Mouse (Mus musculus) kidney, postnatal 0 days (tissue): Measurements from ENCODE around the gene Pou2f1. TPM values are rescaled to one million over a fixed set of nuclear protein-coding genes. Genes with fewer than 3 reads are reported as not detected.

Experiments used
- ATAC-seq: fragments of 200-750 bp; cut with Nextera tagmentation; replicated peaks from 2 replicates; pipeline ENCODE4 v1.8.0; 2017; ENCODE audit warnings: low read depth, moderate number of reproducible peaks, moderate TSS enrichment, moderate library complexity; ENCODE audit not compliant: low FRiP score
- DNase-seq: peaks from one replicate; pipeline ENCODE4 v3.0.0-alpha.2; 2016; ENCODE audit warnings: low spot score
- H3K27ac ChIP-seq: fragments of 300-500 bp; sonication (generic); 2 replicates; pipeline ENCODE4 v1.5.1; 2014; ENCODE audit warnings: mild to moderate bottlenecking
- H3K27me3 ChIP-seq: fragments of 300-500 bp; sonication (generic); 2 replicates; pipeline ENCODE4 v1.6.1; 2014; ENCODE audit warnings: low read length, mixed read lengths; ENCODE audit not compliant: insufficient read depth
- H3K36me3 ChIP-seq: fragments of 300-500 bp; sonication (generic); 2 replicates; pipeline ENCODE4 v1.6.1; 2014; ENCODE audit warnings: low read length, mixed read lengths; ENCODE audit not compliant: insufficient read depth
- H3K4me1 ChIP-seq: fragments of 300-500 bp; sonication (generic); replicated peaks from 2 replicates; pipeline ENCODE4 v1.6.1; 2014; ENCODE audit warnings: antibody characterized with exemption, low read length, mixed read lengths; ENCODE audit not compliant: insufficient read depth
- H3K4me2 ChIP-seq: fragments of 300-500 bp; sonication (generic); 2 replicates; pipeline ENCODE4 v1.6.1; 2014; ENCODE audit warnings: mild to moderate bottlenecking, low read length, moderate library complexity, mixed read lengths
- H3K4me3 ChIP-seq: fragments of 300-500 bp; sonication (generic); replicated peaks from 2 replicates; pipeline ENCODE4 v1.5.1; 2014; ENCODE audit warnings: low read depth, low read length
- H3K9ac ChIP-seq: fragments of 300-500 bp; sonication (generic); 2 replicates; pipeline ENCODE4 v1.6.1; 2014; ENCODE audit warnings: low read depth, low read length
- H3K9me3 ChIP-seq: fragments of 300-500 bp; sonication (generic); replicated peaks from 2 replicates; pipeline ENCODE4 v1.6.1; 2016; ENCODE audit warnings: low read length, inconsistent platforms, mixed read lengths
- CTCF ChIP-seq: IDR thresholded peaks from 2 replicates; pipeline ENCODE4 v1.5.1; 2016; ENCODE audit warnings: antibody characterized with exemption, low read depth, mild to moderate bottlenecking, moderate library complexity
- WGBS: fragments of 180-500 bp; shearing (Covaris S2); extraction: QIAGEN DNeasy Blood & Tissue Kit; methylation state at CpG from one replicate; pipeline ENCODE4 v1.1.7; 2014; 5-methylcytosine and 5-hydroxymethylcytosine counted together
- polyA plus RNA-seq: library from polyadenylated mRNA; unstranded; fragments of >200 nt; fragmentation: Nextera tagmentation; extraction: Ambion mirVana; gene quantifications from 2 replicates; pipeline ENCODE4 v1.2.1, GENCODE M21; 2015

Pou2f1 gene
- polyA plus RNA-seq, 1 experiment from 2014 or later, result 11.6 TPM

DNA sequence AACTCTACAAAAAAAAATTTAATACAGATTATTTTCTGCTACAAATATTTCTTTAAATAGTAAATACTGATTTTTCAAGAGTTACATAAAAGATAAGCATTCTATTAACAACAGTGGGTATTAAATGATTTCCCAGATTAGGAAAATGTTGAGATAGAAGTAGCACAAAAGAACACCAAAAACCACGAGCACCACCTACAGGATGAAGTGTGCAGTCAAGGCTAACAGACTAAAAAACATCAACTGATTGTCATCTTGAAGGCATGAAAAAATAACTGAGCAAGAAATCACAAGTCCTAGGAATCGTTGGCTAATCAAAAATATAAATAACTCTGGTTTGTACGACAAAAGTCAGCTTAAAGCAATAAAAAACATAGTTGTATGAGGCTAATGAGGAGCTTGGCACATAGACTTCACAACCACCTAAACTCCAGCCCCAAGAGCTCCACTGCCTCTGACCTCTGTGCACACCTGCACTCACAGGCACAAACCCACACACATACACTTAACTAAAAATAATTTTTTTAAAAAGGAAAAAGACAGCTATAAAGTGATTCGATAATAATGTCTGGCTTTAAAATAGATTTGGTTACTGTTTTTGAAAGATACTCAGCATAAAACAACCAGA, 35.3 kb downstream of the Pou2f1 start:
- no peak overlapping the region for H3K4me2 ChIP-seq
- ATAC-seq, result no peak
- DNase-seq, result peak; percentile 71
- H3K27ac ChIP-seq, result no peak overlapping the region
- H3K4me1 ChIP-seq, result no peaks in the 10 kb centered on the region
- WGBS, result 44% methylated on average over 4 of the region's 4 CpGs
- H3K36me3 ChIP-seq, result no peaks in the 10 kb centered on the region
- no peaks in the 10 kb centered on the region for H3K27me3 ChIP-seq
- no peak overlapping the region for H3K9ac ChIP-seq
- H3K9me3 ChIP-seq, result no peaks in the 10 kb centered on the region
- peak; percentile 87 for TF ChIP-seq CTCF
- no peak overlapping the region for H3K4me3 ChIP-seq

GRCm38 (mm10) chr1:165966156-165966914, 36.1 kb downstream of the Pou2f1 start:
- Histone ChIP-seq H3K9ac (no peak overlapping the region), H3K27me3 (no peaks in the 10 kb centered on the region), H3K27ac (no peak overlapping the region), H3K36me3 (no peaks in the 10 kb centered on the region), H3K9me3 (no peaks in the 10 kb centered on the region), H3K4me3 (no peak overlapping the region), H3K4me1 (no peaks in the 10 kb centered on the region), H3K4me2 (no peak overlapping the region)
- no peak for DNase-seq
- 88% methylated on average over 5 of the region's 5 CpGs for WGBS
- no peak for TF ChIP-seq CTCF
- no peak for ATAC-seq

- no peaks in the 10 kb centered on the region for H3K9me3 ChIP-seq
- H3K4me3 ChIP-seq, result no peak overlapping the region
- ATAC-seq (no peak), DNase-seq (no peak)
- H3K27me3 ChIP-seq, result no peaks in the 10 kb centered on the region
- no peaks in the 10 kb centered on the region for H3K4me1 ChIP-seq
- no peaks in the 10 kb centered on the region for H3K36me3 ChIP-seq
- no peak overlapping the region for H3K9ac ChIP-seq
- WGBS, result 70% methylated on average over 6 of the region's 6 CpGs
- no peak for TF ChIP-seq CTCF
- H3K4me2 ChIP-seq, result no peak overlapping the region
- H3K27ac ChIP-seq, result no peak overlapping the region
Observed at GRCm38 (mm10) chr1:165961676-165962364, 40.7 kb downstream of the Pou2f1 start.

DNA sequence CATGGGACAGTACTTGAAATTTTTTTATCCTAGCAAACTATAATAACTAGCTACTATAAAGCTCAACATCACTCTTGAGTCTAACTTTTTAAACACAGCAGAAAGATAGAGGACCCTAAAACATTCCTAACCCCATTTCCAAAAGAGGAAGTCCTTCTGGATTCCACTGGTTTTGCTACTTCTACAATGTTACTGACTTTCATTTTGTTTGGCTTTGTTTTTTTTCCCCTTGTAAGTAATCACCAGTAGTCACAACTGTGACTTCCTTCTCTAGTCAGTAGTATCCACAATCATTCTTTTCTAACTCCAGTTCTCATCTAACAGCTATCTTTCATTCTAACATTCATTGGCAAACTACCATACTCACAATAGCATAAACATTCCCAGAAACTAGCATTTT, 44.3 kb downstream of the Pou2f1 start:
- Histone ChIP-seq H3K4me1 (no peaks in the 10 kb centered on the region), H3K36me3 (no peaks in the 10 kb centered on the region), H3K27ac (no peak overlapping the region), H3K4me3 (no peak overlapping the region), H3K27me3 (no peaks in the 10 kb centered on the region), H3K9ac (no peak overlapping the region), H3K9me3 (no peaks in the 10 kb centered on the region), H3K4me2 (no peak overlapping the region)
- no peak for TF ChIP-seq CTCF
- ATAC-seq (no peak), DNase-seq (peak; percentile 11)

DNA sequence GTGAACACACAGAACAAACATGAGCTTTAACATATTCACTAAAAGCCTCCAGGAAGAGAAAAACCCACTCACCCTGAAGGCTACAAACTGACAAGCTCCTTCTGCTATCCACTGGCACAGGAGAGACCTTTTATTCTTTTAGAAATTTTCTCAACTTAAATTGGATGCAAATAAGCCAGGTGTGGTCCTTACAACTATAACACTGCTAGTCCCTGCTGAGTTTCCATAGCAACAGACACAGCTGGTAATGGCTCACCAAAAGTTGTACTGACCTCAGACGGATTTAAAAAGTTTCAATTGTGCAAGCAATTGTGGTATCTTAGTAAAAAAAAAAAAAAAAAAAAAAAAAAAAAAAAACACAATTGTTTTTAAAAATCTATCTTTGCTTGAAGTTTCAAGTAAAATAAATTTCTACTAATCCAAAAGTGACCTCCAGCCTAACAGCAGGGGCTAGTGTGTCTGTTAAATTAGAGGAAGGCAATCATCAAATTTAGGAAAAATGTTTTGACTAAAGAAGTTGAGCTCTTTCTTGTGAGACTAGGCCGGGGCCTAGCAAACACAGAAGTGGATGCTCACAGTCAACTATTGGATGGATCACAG, 54.2 kb downstream of the Pou2f1 start:
- 76% methylated on average over 2 of the region's 2 CpGs for WGBS
- no peak for TF ChIP-seq CTCF
- H3K36me3 ChIP-seq, result no peaks in the 10 kb centered on the region
- DNase-seq (no peak), ATAC-seq (no peak)
- H3K27me3 ChIP-seq, result no peaks in the 10 kb centered on the region
- no peak overlapping the region for H3K4me3 ChIP-seq
- H3K9ac ChIP-seq, result no peak overlapping the region
- no peaks in the 10 kb centered on the region for H3K9me3 ChIP-seq
- H3K27ac ChIP-seq, result no peak overlapping the region
- no peaks in the 10 kb centered on the region for H3K4me1 ChIP-seq
- H3K4me2 ChIP-seq, result no peak overlapping the region

- no peak overlapping the region for H3K27ac ChIP-seq
- H3K4me1 ChIP-seq, result no peaks in the 10 kb centered on the region
- H3K27me3 ChIP-seq, result no peaks in the 10 kb centered on the region
- 100% methylated on average over 1 of the region's 1 CpGs for WGBS
- TF ChIP-seq CTCF, result no peak
- H3K9ac ChIP-seq, result no peak overlapping the region
- no peak overlapping the region for H3K4me2 ChIP-seq
- no peak for ATAC-seq
- H3K9me3 ChIP-seq, result no peaks in the 10 kb centered on the region
- no peak overlapping the region for H3K4me3 ChIP-seq
- DNase-seq, result no peak
- H3K36me3 ChIP-seq, result no peaks in the 10 kb centered on the region
Observed at GRCm38 (mm10) chr1:165943270-165943669, 59.2 kb downstream of the Pou2f1 start.
